Mouse (Mus musculus): ENCODE results near the gene Polr1d. TPM values are rescaled to one million over a fixed set of nuclear protein-coding genes. Genes with fewer than 3 reads are reported as not detected.

Gene Polr1d
- 42.8 and 43.2 TPM in 2 replicates for total RNA-seq (2015; ENCODE audit: low replicate concordance)
- total RNA-seq (2017; ENCODE audit: low replicate concordance) = 17.5 and 41.8 TPM in 2 replicates

DNA sequence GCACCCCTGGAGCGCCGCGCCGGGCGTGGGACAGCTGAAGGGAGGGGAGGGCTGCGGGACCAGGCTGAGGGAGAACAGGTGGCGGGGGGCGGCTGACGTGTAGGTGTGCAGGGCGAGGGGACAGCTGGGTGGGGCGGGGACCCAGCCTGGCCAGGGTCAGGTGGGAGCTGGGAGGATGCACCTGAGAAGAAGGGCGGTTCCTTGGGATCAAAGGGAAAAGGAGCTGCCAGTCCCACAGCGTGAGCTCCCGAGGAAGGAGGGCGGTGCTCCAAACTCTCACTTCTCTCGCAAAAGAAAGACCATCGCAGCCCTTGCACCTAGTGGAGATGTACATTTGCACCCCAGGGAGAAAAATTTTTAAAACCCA is at the start of gene Polr1d:
Polr1d (plus strand) TSS at position 252 of the 367 bp plus-strand sequence.
- peak; percentile 10 for ATAC-seq (replicated peaks; ENCODE audit: low FRiP score, poor library complexity, severe bottlenecking)

GRCm38 (mm10) chr5:147031281-147031680 is 45.6 kb upstream of the Polr1d start:
- ATAC-seq (replicated peaks; ENCODE audit: low FRiP score, poor library complexity, severe bottlenecking) = no peak

DNA sequence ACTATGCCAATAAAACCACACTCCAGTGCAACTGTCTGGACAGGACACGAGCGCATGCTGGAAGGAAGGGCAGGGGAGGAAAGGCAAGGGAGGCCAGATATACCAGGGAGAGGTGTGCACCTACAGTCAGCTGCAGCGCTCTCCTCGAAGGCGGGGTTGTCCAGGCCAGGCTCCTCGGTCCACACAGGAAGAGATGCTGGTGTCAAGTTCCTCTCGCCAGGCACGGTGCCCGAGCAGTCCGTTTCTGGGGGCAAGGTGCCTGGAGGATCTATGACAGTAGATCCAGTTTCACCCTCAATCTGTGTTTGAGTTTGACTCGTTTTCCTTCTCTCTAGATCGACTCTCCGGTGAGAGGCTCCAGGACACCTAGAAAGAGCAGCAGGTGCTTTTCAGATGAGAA is 43.7 kb upstream of the Polr1d start:
- no peak for ATAC-seq (replicated peaks; ENCODE audit: low FRiP score, poor library complexity, severe bottlenecking)

- no peak for ATAC-seq (replicated peaks; ENCODE audit: low FRiP score, poor library complexity, severe bottlenecking)
These were observed 42.6 kb upstream of the Polr1d start for GRCm38 (mm10) chr5:147034283-147034682.

GRCm38 (mm10) chr5:147035301-147035700 is 41.5 kb upstream of the Polr1d start:
- ATAC-seq (replicated peaks; ENCODE audit: low FRiP score, poor library complexity, severe bottlenecking) = no peak

- no peak for ATAC-seq (replicated peaks; ENCODE audit: low FRiP score, poor library complexity, severe bottlenecking)
These were observed 40.8 kb upstream of the Polr1d start for GRCm38 (mm10) chr5:147036028-147036427.

DNA sequence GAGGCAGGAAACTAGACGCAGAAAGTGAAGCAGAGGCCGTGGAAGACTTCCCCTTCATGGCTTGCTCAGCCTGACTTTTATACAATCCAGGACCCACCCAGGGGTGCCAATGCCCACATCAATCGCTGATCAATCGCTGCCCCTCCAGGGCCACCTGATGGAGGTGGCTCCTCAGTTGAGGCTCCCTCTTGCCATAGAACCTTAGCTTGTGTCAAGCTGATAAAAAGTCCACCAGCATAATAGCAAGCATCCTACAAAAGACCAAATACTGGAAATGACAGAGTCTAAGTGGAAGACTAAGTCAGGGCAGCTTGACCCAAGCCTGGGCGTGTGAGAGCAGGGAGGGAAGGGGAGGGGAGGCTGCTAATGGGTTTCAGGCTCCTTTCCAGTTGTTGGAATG is 40.2 kb upstream of the Polr1d start:
- no peak for ATAC-seq (replicated peaks; ENCODE audit: low FRiP score, poor library complexity, severe bottlenecking)

DNA sequence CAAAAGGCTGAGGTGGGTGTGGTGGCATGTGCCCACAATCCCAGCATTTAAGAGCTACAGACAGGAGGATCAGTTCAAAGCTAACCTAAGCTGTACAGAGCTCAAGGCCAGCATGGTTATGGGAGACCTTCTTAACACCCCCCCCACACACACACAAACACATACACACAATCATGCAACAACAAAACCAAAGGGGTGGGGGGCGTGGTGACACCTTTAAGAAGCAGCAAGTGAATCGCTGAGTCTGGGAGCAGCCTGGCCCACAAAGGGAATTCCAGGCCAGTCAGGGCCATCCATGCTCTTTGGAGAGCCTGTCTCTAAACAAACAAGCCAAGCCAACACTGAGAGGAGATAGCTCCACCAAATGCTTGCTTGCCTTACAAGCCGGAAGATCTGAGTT is 39.2 kb upstream of the Polr1d start:
- no peak for ATAC-seq (replicated peaks; ENCODE audit: low FRiP score, poor library complexity, severe bottlenecking)

DNA sequence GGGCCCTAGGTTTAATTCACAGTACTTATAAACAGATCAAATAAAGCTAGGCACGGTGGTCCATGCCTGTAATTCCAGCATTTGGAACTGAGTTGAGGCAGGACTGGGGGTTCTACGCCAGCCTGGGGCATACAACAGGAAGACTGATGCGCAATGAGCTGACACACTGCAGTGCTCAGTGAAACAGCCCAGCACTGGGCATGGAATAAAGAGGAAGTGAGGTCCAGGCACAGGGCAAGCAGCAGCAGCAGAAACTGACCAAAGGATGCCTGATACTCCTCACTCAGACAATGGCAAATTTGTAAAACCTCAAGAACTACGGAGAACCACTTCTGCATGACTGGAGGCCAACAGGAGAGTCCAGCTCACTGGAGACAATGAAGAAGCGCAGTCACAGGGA is 37.5 kb upstream of the Polr1d start:
- ATAC-seq (replicated peaks; ENCODE audit: low FRiP score, poor library complexity, severe bottlenecking) = no peak

GRCm38 (mm10) chr5:147041965-147042937 is 34.6 kb upstream of the Polr1d start:
- ATAC-seq (replicated peaks; ENCODE audit: low FRiP score, poor library complexity, severe bottlenecking) = no peak

GRCm38 (mm10) chr5:147043240-147043844 is 33.5 kb upstream of the Polr1d start:
- no peak for ATAC-seq (replicated peaks; ENCODE audit: low FRiP score, poor library complexity, severe bottlenecking)

GRCm38 (mm10) chr5:147045311-147045710 is 31.5 kb upstream of the Polr1d start:
- no peak for ATAC-seq (replicated peaks; ENCODE audit: low FRiP score, poor library complexity, severe bottlenecking)

GRCm38 (mm10) chr5:147045929-147046328 is 30.9 kb upstream of the Polr1d start:
- no peak for ATAC-seq (replicated peaks; ENCODE audit: low FRiP score, poor library complexity, severe bottlenecking)

DNA sequence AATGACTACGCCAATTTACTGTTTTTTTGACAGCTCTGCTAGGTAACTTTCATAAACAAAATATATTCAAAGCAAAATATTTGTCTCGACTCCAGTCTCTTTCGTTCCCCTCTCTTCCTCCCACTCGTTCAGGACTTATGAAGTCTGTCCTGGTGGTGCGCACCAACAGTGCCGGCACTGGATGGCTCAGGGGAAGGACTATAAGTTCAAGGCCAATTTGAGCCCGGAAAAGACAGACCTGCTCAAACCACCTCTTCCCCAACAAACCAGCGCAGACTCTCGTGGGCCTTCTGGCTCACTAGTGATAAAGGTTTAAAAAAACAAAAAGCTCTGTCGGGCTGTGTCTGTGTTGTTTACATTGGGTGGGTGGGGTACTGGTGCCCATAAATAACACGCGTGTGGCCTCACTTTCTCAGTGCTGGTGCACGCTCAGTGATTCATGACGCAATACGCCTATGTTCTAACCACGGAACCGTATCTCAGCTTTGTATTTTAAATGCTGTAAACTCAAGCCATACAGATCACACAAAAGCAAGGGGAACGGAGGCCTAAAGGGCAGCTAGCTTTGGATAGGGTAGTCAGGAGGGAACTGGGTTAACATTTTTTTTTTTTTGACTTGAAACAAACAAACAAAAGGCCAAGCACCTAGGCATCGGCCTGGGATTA is 27.2 kb upstream of the Polr1d start:
- no peak for ATAC-seq (replicated peaks; ENCODE audit: low FRiP score, poor library complexity, severe bottlenecking)

GRCm38 (mm10) chr5:147050816-147051499 is 25.9 kb upstream of the Polr1d start:
- ATAC-seq (replicated peaks; ENCODE audit: low FRiP score, poor library complexity, severe bottlenecking) = no peak

DNA sequence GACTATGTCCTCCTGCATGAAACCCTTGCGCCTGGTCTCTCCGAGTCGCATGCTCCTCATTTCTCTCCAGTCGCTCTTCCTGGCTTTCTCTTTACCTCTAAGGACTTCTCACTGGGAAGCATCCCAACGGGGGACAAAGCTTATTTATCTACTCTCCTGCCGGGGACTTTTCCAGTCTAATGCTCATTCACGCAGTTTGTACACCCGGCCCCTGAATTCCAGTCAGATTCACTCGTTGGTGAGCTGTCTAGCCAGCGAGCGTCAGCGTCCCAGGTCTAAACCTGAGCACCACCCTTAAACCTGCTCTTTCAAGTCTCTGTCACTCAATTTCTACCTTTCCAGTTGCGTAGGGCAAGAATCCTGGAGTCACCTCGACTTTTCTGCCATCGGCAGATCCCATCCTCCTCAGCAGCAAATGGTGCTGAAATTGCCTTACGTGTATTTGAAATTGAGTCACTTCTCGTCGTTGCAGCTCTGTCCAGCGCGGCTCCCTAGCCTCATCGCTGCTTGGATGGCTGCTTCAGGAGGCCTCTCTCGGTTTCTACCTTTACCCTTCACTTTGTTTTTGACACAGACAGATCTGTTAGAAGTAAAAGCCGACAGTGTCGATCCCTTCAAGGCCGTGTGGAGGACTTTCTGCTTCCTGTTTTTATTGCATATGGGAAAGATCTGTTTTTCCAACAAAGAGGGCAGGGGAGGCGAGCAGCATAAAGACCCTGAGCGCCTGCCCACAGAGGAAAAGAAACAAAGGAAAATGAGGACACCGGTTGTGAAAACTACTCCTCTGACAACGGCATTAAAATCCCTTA is 25.1 kb upstream of the Polr1d start:
- no peak for ATAC-seq (replicated peaks; ENCODE audit: low FRiP score, poor library complexity, severe bottlenecking)

- ATAC-seq (replicated peaks; ENCODE audit: low FRiP score, poor library complexity, severe bottlenecking) = no peak
These were observed 24.6 kb upstream of the Polr1d start for GRCm38 (mm10) chr5:147052309-147052558.

- ATAC-seq (replicated peaks; ENCODE audit: low FRiP score, poor library complexity, severe bottlenecking) = no peak
These were observed 23.8 kb upstream of the Polr1d start for GRCm38 (mm10) chr5:147053071-147053470.

DNA sequence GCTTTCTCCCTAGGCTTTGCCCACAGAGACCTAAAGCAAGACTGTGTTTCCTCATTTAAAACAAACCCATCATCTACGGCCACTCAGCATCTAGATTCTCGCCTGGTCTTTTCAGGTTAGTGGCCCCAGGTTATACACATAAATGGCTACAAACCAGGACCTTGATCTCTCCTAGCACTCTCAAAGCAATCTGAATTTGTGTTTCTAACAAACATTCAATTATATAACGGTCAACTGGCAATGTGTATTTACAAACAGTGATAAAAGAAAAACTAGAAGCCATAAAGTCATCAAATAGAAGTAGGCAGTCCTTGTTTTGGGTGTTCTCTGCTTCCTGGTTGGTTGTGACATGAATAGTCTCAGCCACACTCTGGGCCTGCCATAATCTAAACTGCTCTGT is 23.4 kb upstream of the Polr1d start:
- ATAC-seq (replicated peaks; ENCODE audit: low FRiP score, poor library complexity, severe bottlenecking) = no peak
